Mouse (Mus musculus): ENCODE measurements around the gene Tnfaip1.
"Not testable (repeated sequence)": the region's sequence is repeated elsewhere in the genome, so short reads cannot be mapped to it uniquely, and the experiment has no call there.

Tnfaip1 gene

DNA sequence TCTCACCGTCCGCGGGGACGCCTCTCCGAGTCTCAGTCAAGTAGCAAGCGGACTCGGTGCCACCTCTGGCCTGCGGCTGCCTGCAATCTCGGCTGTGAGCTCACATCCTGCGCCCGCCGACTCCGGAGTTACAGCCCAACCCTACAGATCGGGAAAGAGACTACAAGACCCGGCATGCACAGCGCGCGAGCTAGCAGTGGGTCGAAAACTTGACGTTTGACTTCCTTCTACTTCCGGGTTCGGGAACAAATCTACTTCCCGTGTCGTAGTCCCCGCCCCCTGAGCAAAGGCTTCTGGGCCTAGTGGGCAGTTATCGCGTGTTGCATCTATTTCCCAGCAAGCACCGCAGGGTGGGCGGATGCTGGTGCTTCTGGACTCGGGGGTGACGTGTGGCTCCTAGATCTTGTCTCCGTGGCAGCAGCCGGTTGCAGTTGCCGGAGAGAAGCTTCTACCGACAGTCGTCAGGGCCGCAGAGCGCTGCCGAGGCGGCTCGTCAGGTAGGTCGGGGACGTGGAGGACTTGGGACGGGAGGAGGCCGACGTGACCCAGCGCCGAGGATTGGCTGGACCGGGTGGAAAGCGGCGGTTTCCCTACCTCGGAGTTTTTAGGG is at the start of gene Tnfaip1, which contains the start of gene Ift20:
Gene Tnfaip1, minus strand, starts transcription at position 253 of the 610 bp plus-strand sequence.
Gene Ift20, plus strand, starts transcription at position 282 of the 610 bp plus-strand sequence.
- peak; percentile 100 for DNase-seq (ENCODE audit: low spot score)

DNA sequence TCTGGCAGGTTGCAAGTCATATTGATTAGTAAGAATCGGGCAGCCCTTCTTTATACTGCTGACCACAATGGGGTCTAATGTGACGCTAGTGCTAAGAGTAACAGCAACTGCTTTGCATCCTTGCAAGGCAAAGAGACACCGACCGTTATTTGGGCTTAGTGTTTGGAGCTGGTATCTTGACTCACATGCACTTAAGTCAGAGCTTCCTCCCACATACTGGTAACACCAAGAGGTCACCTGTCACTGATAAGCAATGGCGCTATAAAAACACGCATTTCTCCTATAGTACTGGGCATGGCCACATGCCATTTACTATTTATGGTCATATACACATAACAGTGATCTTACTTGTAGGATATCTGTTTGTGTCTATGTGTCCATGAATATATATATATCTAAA is 46.7 kb upstream of the Tnfaip1 start:
- DNase-seq (ENCODE audit: low spot score): no peak

DNA sequence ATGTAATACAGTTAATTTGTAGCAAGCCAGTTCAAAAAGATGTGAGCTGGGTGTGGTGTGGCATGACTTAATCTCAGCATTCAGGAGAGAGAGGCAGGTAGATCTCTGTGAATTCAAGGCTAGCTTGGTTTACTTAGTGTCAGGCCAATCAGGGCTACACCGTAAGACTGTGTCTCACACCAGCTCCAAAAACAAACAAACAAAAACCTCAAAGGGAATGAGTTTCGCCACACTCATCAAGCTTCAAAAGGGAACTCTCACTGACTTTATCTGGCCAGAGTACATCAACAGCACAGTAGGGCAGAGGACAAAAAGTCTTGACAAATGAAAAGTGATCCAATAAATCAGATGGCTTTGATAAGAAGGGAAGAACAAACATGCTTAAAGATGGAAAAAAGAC is 38.8 kb upstream of the Tnfaip1 start:
- no peak for DNase-seq (ENCODE audit: low spot score)

DNA sequence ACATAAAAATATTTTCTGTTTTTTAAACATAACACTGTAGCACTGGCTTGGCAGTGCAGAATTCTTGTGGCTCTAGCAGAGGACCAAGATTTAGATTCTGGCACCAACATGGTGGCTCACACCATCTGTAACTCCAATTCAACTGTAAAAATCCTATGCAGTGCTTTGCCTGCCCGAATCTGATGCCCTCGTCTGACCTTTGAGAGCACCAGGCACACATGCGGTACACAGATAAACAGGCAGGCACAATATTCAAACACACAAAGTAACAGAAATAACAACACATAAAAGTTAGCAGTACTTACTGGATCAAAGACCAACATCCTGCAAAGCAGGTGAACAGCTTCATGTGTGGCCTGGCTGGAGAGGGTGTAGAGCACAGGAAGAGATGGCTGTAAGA is 38.4 kb upstream of the Tnfaip1 start:
- DNase-seq (ENCODE audit: low spot score): no peak

DNA sequence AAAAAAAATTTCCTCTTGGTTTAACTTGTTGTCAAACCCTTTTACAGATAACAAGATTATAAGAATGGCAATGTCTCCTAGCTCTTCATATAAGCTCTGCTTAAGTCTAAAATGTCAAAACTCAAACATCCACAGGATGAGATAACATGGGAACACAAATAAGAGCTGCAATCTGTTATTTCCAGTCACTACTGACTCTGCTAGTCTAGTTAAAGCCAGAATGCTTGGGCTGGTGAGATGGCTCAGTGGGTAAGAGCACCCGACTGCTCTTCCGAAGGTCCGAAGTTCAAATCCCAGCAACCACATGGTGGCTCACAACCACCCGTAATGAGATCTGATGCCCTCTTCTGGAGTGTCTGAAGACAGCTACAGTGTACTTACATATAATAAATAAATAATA is 37.9 kb upstream of the Tnfaip1 start:
- DNase-seq (ENCODE audit: low spot score): not testable (repeated sequence)

DNA sequence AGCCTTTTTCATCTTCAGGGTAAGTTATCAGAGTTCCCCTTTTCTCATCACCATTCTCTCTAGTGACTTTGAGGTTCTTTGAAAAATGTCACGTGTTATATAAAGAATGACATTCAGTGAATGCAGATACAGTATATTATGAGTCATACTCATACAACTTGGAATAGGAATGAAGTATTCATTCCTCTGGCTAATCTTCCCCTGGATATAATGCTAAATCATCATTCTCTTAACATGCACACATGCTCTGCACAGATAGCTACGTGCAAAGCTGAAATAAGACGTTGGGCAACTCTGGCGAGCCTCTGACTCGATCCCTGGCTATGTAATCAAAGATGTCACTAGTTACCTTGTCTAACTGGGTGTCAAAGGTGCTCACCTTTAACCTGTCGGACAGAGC is 35.7 kb upstream of the Tnfaip1 start:
- DNase-seq (ENCODE audit: low spot score): no peak

DNA sequence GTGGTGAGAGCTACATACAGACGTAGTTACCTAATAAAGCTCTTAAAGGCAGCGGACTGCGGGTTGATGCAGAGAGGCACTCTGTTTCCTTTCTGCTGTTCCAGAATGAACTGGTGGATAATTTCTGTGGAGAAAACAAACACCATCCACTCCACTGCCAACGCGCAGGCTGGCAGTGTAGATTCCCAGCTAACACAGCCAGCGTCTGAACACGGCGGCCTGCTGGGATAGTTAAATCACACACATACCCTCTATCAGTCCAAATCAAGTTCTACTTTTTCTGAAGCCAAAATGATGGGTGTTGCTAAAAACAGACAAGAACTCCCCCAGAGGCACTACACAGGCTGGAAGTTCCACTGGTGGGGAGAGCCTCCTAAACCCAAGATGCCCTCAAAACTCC is 35.3 kb upstream of the Tnfaip1 start:
- DNase-seq (ENCODE audit: low spot score): no peak

DNA sequence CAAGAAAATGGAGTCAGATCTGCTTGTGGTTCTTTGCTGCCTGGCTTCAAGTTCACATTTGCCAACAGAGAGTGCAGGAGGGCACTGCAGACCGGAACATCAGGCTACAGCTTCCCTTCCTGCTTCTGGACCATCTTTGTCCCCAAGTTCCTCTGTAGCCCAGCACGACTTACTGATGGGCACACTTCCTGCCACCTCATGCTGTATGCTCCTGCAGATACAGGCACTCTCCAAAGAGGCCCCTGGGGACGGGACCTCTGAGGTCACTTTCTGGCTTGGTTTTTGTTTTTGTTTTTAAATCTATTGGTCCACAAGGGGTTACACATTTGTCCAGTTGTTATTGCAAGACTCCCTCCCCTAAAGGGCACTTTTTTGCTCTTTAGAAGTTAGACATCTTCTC is 33.7 kb upstream of the Tnfaip1 start:
- DNase-seq (ENCODE audit: low spot score): no peak

DNA sequence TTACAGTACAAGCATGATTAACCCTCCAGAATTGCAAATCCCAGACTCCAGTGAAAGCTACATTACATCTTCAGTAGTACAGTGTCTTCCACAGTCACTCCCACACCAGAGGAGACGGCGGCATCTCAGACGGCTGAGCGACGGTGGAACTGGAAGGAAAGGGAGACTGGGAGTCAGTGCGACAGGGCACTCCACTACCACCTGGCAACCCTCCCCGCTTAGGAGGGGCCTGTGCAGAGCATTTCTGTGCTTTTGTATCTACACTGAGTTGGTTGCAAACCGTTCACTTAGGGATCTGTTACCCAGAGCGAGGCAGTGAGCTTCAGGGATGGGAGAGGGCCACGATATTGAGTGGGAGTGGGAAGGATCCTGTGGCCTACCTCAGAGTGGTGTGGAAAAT is 32.7 kb upstream of the Tnfaip1 start:
- DNase-seq (ENCODE audit: low spot score): no peak

DNA sequence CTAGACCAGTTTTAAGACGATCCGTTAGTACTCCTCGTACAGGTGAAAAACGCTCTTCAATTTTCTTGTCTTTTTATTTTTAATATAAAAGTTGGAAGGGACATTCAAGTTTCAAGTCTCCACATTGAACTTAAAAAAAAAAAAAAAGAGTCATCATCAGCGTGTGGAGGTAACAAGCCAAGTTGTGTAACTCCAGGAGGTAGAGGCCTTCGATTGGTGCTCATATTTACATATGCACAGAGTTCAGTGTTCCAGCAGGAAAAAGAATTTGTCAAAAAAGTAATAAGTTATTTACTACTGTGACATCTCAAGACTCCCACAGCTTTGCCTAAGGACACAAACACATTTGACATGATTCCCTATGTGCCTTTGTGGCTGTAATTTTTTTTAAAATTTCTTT is 31.5 kb upstream of the Tnfaip1 start:
- no peak for DNase-seq (ENCODE audit: low spot score)

DNA sequence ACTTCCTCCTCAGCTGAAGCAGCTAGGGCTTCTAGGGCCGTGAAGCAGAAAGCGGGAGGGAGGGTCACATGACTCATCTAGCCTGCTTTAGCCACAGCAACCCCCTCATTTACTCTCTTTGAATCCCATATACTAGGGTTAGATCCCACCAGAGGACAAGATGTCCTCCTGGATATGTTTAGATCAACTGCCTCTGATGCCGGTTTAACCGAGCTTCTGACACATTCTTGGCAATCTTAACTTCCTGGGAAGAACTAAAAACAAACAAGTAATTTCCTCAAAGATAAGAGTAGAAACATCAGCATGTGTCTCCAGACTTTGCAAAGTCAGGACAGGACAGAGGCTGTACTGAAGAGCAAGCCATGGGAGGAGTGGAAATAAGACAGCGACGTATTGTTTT is 30.6 kb upstream of the Tnfaip1 start:
- no peak for DNase-seq (ENCODE audit: low spot score)

DNA sequence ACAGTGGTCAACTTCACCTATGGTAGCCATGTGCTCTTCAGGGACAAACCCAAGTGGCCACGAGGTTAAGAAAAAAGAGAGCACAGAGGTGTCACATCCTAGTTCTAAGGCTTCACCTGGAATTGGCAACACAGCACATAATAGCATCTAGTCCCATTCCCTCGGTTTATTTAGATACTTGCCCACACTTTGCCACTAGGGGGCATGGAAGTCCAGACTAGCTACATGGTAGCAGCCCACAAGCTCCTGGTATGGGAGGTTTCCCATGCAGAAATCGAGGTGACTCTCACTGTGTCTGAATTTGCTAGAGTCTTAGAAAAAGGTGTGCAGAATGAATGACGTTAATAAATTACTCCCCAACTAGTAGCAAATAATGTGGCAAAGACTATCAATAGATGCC is 24.3 kb upstream of the Tnfaip1 start:
- peak; percentile 62 for DNase-seq (ENCODE audit: low spot score)

DNA sequence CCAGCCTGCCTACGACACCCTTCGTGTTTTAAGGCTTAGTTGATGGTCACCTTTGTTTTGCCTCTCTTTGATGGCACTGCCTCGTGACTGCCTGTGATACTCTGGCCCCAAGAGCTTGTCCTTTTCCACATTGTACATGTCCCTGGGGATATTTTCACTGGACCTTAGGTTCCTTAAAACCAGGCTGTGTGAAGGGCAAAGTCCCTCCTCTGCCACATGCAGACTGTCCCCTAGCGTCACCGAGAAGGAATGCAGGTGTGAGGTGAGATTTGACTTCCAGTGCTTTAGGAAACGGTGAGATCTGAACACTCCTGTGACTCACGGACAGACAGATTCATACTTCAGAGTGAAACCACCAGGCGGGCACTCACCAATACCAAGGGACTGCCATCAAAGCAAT is 21.1 kb upstream of the Tnfaip1 start:
- no peak for DNase-seq (ENCODE audit: low spot score)

DNA sequence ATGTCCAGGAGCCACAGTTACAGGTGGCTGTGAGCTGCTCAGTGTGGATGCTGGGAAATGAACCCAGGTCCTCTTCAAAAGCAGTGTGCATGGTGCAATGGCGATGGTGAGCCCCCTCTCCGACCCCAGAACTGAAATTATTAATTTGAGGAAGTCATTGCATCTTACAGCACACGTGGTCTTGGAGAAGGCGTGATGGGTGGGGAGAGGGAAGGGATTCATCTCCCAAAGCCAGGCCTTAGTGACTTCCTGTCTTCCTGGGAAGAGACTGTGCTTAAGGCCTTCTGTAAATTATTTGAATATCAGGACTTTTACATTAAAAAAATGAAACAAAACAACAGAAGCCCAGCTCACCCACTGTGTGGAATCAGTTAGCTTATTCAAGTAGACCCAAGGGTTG is 19.9 kb upstream of the Tnfaip1 start:
- no peak for DNase-seq (ENCODE audit: low spot score)

DNA sequence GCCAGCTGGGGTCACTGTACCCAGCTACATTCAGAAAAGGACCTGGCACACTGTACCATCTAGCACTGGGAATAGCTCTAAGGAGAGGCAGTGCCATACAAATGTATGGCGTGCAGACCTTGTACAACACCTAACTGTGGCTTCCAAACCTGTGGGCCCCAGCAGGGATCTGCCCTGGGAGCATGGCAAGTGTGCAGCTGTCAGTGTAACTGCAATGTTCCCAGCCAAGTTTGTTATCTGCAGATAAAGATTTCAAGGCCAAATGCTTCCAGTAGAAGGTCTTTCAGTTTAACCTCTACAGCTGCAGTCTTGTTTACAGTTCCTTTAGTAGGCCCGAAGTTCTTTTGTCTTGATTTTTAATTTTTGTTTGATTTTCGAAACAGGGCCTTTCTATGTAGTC is 19.5 kb upstream of the Tnfaip1 start:
- no peak for DNase-seq (ENCODE audit: low spot score)

DNA sequence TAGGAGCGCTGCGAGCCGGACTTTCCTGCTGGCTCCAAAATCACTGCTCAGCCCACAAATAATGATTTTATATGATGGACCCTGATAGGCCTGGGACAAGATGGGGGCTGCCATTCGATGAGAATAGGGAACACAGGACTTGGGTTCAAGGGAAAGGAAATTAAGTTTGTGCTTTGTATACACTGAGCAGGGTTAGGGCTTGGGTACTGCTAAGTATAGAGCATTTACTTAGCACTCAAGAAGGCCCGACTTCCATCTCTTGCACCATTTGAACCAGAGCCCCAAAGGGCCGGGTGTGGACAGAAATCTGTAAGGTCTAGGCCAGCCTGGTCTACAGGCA is 14.9 kb upstream of the Tnfaip1 start:
- no peak for DNase-seq (ENCODE audit: low spot score)

DNA sequence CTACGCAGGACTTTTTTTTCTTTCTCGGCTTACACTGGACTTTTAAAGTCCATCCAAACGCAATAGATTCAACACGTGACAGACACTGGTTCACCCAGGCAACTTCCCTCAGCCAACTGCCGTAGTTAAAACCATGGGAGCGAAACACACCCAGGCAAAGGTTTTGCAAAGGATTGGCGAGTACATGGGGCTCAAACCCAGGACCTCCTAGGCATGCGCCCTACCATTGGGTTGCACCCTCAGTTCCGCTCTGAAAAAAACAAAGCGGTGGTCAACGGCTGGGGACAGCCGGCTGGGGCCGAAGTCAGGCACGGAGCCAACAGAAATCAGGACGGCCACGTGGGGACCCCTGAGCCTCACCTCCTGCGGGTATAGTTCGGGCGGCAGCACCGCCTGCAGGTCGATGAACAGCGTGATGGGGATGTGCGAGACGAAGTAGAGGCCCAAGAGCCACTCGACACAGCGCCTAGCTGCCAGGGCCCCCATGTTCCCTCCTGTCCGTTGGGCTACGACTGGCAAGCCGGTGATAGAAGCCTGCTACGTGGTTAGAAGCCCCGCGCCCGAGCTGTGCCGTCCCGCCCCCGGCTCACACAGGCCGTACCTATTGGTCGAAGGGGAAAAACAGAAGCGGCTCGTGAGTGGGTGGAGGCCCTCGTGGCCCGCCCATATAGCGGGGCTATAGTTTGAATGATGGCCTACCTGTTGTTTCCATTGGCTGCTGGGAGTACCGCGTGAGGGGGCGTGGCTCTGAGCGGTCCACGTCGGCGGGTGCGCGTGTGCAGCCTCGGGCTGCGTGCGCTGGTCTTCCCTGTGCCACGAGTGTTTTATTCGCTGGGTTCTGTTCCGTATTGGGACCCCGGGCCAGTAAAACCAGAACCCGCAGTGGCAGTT is 14.3 kb upstream of the Tnfaip1 start, which contains the start of gene Tmem97:
Gene Tmem97, minus strand, starts transcription at position 610 of the 891 bp plus-strand sequence.
- DNase-seq (ENCODE audit: low spot score): peak; percentile 96

DNA sequence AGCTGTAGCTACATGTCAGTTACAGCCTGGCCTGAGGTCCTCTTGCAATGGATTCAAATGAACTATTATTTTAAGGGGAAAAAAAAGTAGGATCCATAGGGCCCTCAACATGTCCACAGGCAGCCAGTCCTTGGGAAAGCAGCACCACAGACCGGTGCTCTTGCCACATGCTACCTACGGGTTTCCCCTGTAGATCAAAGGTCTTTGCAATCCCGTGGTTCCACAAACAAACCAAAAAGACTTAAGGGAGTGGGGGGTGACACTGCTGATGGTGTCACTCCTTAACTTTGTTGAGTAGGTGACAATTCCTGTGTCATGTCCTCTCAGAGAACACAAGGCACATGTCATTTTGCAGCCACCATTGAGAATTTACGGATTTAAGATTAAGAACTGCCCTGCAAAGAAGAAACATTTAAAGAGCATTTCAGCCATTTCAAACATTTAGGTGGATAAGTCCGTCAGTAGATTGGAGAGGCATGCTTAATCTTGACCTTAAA is 13.4 kb upstream of the Tnfaip1 start:
- peak; percentile 11 for DNase-seq (ENCODE audit: low spot score)

DNA sequence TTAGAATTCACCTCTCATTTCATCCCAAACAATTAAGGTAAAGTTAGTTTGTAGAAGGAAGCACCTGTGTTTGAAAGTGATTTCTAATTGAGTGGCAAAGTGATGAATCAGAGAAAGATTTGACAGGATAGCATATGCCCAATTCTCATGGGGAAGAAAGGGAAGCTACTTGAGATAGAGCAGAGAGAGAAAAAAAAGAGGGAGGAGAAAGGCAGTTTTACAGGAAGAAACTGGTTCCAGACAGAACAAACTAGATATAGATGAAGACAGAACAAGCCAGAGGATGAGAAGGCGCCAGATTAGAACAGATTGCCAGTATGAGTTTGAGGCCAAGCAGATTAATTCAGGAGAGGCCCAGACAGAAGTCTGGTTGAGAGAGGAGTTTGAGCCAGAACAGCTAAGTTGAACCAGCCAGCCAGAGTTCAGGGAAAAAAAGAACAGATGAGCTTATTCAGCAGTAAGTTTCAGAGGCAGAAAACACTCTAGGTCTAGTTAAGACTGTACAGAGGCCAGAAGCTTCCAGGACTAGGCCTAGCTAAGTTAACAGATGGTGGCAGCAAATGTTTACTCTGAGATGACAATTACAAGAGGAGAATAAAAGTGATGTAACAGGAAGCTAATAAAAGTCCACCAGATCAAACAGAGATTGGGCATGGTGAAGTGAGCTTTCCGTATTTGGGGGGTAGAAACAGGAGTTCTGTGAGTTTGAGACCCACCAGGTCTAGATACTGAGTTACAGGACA is 11.8 kb upstream of the Tnfaip1 start:
- DNase-seq (ENCODE audit: low spot score): no peak

DNA sequence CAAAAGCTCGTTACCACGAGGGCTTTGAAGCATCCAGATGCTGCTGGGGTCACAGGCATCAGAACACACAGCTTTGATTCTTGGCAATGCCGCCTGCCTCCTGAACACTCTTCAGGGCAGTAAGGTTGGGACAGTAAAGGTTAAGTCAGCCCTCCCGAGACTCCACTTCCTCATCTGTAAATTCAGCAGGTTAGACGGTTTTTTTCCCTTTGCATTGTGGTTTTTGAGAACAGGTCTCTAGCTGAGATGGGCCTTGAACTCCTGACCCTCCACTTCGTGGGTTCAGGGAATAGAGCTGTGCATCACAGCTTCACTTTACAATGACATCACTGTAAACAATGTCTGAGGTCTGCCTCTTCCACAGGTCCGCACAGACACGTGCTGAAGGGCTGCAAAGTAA is 9.0 kb upstream of the Tnfaip1 start:
- DNase-seq (ENCODE audit: low spot score): no peak

DNA sequence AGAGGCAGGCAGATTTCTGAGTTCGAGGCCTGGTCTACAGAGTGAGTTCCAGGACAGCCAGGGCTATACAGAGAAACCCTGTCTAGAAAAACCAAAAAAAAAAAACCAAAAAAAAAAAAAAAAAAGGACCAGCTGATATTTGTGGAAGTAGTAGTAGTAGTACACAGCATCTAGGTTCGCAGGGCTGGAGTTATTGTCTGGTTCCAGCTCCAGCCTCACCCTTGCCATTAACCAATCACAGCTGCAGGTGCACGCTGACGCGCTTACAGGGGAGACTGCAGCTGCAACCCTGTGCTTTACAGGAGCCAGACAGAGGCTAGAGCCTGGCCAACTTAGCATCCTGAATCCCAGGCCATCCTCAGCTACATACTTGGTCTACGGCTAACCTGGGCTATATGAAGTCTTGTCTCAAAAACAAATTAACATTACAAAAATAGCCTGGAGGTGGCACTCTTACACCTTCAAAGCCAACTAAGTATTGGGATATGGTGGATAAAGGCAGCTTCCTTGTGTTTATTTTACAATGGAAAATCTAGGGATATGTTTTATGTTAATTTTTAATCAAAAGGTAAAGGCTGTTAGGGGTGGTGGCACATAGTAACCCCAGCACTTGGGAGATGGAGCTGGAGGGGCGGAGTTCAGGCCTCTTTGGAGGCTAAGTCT is 8.4 kb upstream of the Tnfaip1 start:
- no peak for DNase-seq (ENCODE audit: low spot score)

DNA sequence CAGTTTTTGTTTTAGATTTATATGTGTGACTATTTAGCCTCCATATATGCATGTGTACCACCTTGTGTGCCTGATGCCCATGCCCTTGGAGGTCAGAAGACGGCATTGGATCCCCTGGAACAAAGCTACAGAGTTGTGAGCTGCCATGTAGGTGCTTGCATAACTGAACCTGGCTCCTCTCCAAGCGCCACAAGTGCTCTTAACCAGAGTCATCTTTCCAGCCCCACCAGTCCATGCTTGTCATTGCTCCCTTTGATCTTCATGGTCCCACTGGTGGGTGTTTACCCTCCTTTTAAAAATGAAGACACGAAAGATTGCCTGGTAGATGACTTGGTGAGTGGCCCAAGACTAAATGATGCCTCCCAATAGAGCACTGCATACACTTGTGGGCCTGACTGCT is 4.2 kb upstream of the Tnfaip1 start:
- DNase-seq (ENCODE audit: low spot score): no peak
